Mouse (Mus musculus) ES-E14 (cell line): Measurements from ENCODE around the gene Ccdc3.

Source experiments
- CHD2 ChIP-seq: IDR thresholded peaks from 2 replicates; pipeline ENCODE4 v1.6.1; 2014; ENCODE audit warnings: mild to moderate bottlenecking, low read depth, low read length, inconsistent platforms
- HCFC1 ChIP-seq: IDR thresholded peaks from 2 replicates; pipeline ENCODE4 v1.6.1; 2012; ENCODE audit warnings: low read length, inconsistent platforms, borderline replicate concordance; ENCODE audit not compliant: insufficient read depth
- MAFK ChIP-seq: IDR thresholded peaks from 2 replicates; pipeline ENCODE4 v1.6.1; 2014; ENCODE audit warnings: mild to moderate bottlenecking, low read depth, low read length, inconsistent platforms; ENCODE audit not compliant: insufficient read depth
- ZNF384 ChIP-seq: IDR thresholded peaks from 2 replicates; pipeline ENCODE4 v1.6.1; 2012; ENCODE audit warnings: low read depth, low read length, inconsistent platforms

DNA sequence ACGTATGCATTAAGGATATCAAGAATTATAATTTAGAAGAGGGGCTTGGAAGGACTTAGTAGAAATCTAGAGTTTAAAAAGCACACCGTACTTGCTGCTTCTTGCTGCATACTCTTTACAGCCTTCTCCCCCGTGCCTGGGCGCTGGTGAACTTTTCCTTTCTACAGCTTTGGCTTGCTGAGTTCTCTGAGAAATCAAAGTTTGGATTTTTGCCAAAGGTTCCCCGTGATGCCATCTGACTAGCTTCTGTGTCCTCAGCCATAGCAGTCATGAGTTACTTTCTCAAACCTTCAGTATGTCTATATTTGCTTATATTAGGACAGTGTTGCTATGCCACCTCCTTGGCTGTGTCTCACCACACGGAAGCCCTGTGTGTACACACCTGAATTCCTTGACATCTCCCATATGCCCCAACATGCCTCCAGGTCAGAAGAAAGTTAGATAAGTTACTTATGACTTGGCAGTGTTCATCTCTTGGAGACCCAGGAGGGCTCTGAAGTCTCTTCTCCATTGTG is 57.2 kb downstream of the Ccdc3 start:
- no peak for TF ChIP-seq ZNF384
- no peak for TF ChIP-seq MAFK
- TF ChIP-seq CHD2: no peak
- TF ChIP-seq HCFC1: no peak
